Mouse (Mus musculus) CH12.LX (cell line): Measurements from ENCODE around the gene Tekt3. TPM values are rescaled to one million over a fixed set of nuclear protein-coding genes. Genes with fewer than 3 reads are reported as not detected.

Experiments
- DNase-seq: peaks from one replicate; pipeline ENCODE4 v3.0.0-alpha.2; 2013; ENCODE audit errors: extremely low read depth
- H3K27ac ChIP-seq: 2 replicates; pipeline ENCODE4 v1.5.1; 2012; ENCODE audit warnings: low read depth, mild to moderate bottlenecking, control low read depth, moderate library complexity; ENCODE audit not compliant: insufficient read depth
- H3K27me3 ChIP-seq: replicated peaks from 2 replicates; pipeline ENCODE3; 2012; ENCODE audit warnings: inconsistent platforms
- H3K36me3 ChIP-seq, 2 experiments: replicated peaks in 1 of 2; 2 replicates each; pipeline versions ENCODE3 to v1.6.1; 2012; ENCODE audit warnings: inconsistent platforms in 1 of 2, low read length in 1 of 2, mild to moderate bottlenecking in 1 of 2, mixed read lengths in 1 of 2, moderate library complexity in 1 of 2; ENCODE audit not compliant: control insufficient read depth in 1 of 2, insufficient read depth in 1 of 2
- H3K4me1 ChIP-seq, 2 experiments: 2 replicates each; pipeline ENCODE4 v1.6.1; 2012; ENCODE audit warnings: inconsistent platforms in 1 of 2, moderate library complexity in 1 of 2; ENCODE audit not compliant: insufficient read depth in 2 of 2, control insufficient read depth in 1 of 2
- H3K4me2 ChIP-seq: 2 replicates; pipeline ENCODE4 v1.6.1; 2012; ENCODE audit warnings: low read depth, mild to moderate bottlenecking, control low read depth; ENCODE audit not compliant: poor library complexity, insufficient read depth, severe bottlenecking
- H3K4me3 ChIP-seq, 3 experiments: fragments of 150-350 bp in 1 of 3; sonication (generic) in 1 of 3; replicated peaks in 1 of 3; 2 replicates each; pipeline versions ENCODE3 to v1.5.1; 2011 to 2012; ENCODE audit warnings: low read depth in 2 of 3, low read length in 2 of 3, mild to moderate bottlenecking in 2 of 3, moderate library complexity in 2 of 3, control low read depth in 1 of 3, improper control_type of control experiment in 1 of 3, inconsistent platforms in 1 of 3, mixed read lengths in 1 of 3; ENCODE audit not compliant: poor library complexity in 1 of 3
- H3K79me2 ChIP-seq: replicated peaks from 2 replicates; pipeline ENCODE4 v1.6.1; 2012; ENCODE audit warnings: mild to moderate bottlenecking, moderate library complexity; ENCODE audit not compliant: control insufficient read depth, poor library complexity, insufficient read depth, severe bottlenecking; ENCODE audit errors: extremely low read depth
- H3K9ac ChIP-seq: 2 replicates; pipeline ENCODE4 v1.6.1; 2012; ENCODE audit warnings: low read depth, mild to moderate bottlenecking, control low read depth, moderate library complexity; ENCODE audit not compliant: insufficient read depth
- H3K9me3 ChIP-seq: replicated peaks from 2 replicates; pipeline ENCODE3; 2012; ENCODE audit warnings: low read length, inconsistent platforms, mixed read lengths
- BHLHE40 ChIP-seq: IDR thresholded peaks from 2 replicates; pipeline ENCODE4 v1.6.1; 2011; ENCODE audit warnings: mild to moderate bottlenecking, low read depth, low read length, improper control_type of control experiment
- CTCF ChIP-seq, 2 experiments: IDR thresholded peaks in 1 of 2; conservative IDR thresholded peaks in 1 of 2; 2 replicates each; pipeline ENCODE4 v1.5.1; 2011 to 2012; ENCODE audit warnings: low read depth in 2 of 2, low read length in 2 of 2, improper control_type of control experiment in 1 of 2, inconsistent platforms in 1 of 2, mild to moderate bottlenecking in 1 of 2, moderate library complexity in 1 of 2
- HCFC1 ChIP-seq: IDR thresholded peaks from 2 replicates; pipeline ENCODE4 v1.6.1; 2012; ENCODE audit warnings: low read depth, mild to moderate bottlenecking, inconsistent platforms, low read length, improper control_type of control experiment
- JUND ChIP-seq: conservative IDR thresholded peaks from 2 replicates; pipeline ENCODE4 v1.6.1; 2011; ENCODE audit warnings: low read depth, low read length, improper control_type of control experiment
- KAT2A ChIP-seq: IDR thresholded peaks from 2 replicates; pipeline ENCODE4 v1.6.1; 2012; ENCODE audit warnings: low read length, improper control_type of control experiment, inconsistent platforms; ENCODE audit not compliant: insufficient replicate concordance
- MAZ ChIP-seq: IDR thresholded peaks from 2 replicates; pipeline ENCODE4 v1.6.1; 2012; ENCODE audit warnings: low read depth, mild to moderate bottlenecking, inconsistent platforms, low read length, improper control_type of control experiment, moderate library complexity
- MEF2A ChIP-seq: IDR thresholded peaks from 2 replicates; pipeline ENCODE4 v1.6.1; 2014; ENCODE audit warnings: low read depth, mild to moderate bottlenecking, inconsistent platforms, low read length, improper control_type of control experiment, borderline replicate concordance
- MXI1 ChIP-seq: IDR thresholded peaks from 2 replicates; pipeline ENCODE4 v1.6.1; 2011; ENCODE audit warnings: mild to moderate bottlenecking, low read depth, low read length, improper control_type of control experiment
- MYC ChIP-seq: IDR thresholded peaks from 2 replicates; pipeline ENCODE4 v1.6.1; 2011; ENCODE audit warnings: low read depth, mild to moderate bottlenecking, improper control_type of control experiment, low read length
- NELFE ChIP-seq: IDR thresholded peaks from 2 replicates; pipeline ENCODE4 v1.6.1; 2011; ENCODE audit warnings: low read depth, low read length, improper control_type of control experiment
- POLR2A ChIP-seq: IDR thresholded peaks from 2 replicates; pipeline ENCODE4 v1.6.1; 2011; ENCODE audit warnings: low read depth, mild to moderate bottlenecking, improper control_type of control experiment, low read length
- POLR2AphosphoS2 ChIP-seq: IDR thresholded peaks from 2 replicates; pipeline ENCODE4 v1.6.1; 2011; ENCODE audit warnings: low read depth, low read length, improper control_type of control experiment
- SMC3 ChIP-seq: IDR thresholded peaks from 2 replicates; pipeline ENCODE4 v1.6.1; 2011; ENCODE audit warnings: low read depth, low read length, improper control_type of control experiment
- TBP ChIP-seq: conservative IDR thresholded peaks from 2 replicates; pipeline ENCODE4 v1.6.1; 2011; ENCODE audit warnings: low read depth, low read length, improper control_type of control experiment
- USF1 ChIP-seq: IDR thresholded peaks from 2 replicates; pipeline ENCODE4 v1.6.1; 2014; ENCODE audit warnings: low read depth, mild to moderate bottlenecking, inconsistent platforms, low read length, improper control_type of control experiment
- USF2 ChIP-seq: conservative IDR thresholded peaks from 2 replicates; pipeline ENCODE4 v1.6.1; 2011; ENCODE audit warnings: low read depth, low read length, improper control_type of control experiment
- ZKSCAN1 ChIP-seq: IDR thresholded peaks from 2 replicates; pipeline ENCODE4 v1.6.1; 2012; ENCODE audit warnings: low read depth, inconsistent platforms, low read length, improper control_type of control experiment, borderline replicate concordance
- ZMIZ1 ChIP-seq: IDR thresholded peaks from 2 replicates; pipeline ENCODE4 v1.6.1; 2012; ENCODE audit warnings: low read depth, mild to moderate bottlenecking, inconsistent platforms, low read length, improper control_type of control experiment
- ZNF384 ChIP-seq: IDR thresholded peaks from 2 replicates; pipeline ENCODE4 v1.6.1; 2012; ENCODE audit warnings: low read depth, low read length, improper control_type of control experiment, inconsistent platforms
- dilution Hi-C: fragments of 300-500 bp; cut with MboI; formaldehyde crosslinking; loops from 2 replicates; pipeline ENCODE4 v1.14.3; 2020; ENCODE audit warnings: low sequenced_read_pairs; ENCODE audit not compliant: extremely low pct_unique_long_range_greater_than_20kb, extremely low pct_ligation_motif_present
- in situ Hi-C: fragments of 300-500 bp; cut with MboI; formaldehyde crosslinking; loops from 3 replicates; pipeline ENCODE4 v1.14.3; 2019; ENCODE audit warnings: low sequenced_read_pairs, low pct_ligation_motif_present, low pct_unique_long_range_greater_than_20kb, mixed read lengths
- polyA plus RNA-seq: library from polyadenylated mRNA; unstranded; fragments of >175 nt; gene quantifications from 2 replicates; pipeline ENCODE4 v1.2.1, GENCODE M21; 2012; ENCODE audit warnings: low read depth; ENCODE audit not compliant: insufficient read length
- total RNA-seq, 2 experiments: library from RNA; depleted of rRNA; stranded (reverse); fragments of 300-350 nt in 1 of 2; fragments of >200 nt in 1 of 2; gene quantifications; 2 replicates each; pipeline ENCODE4 v1.2.3; 2012 to 2014

Tekt3 gene
- total RNA-seq (2012; rRNA removed) (not detected in 2 replicates), total RNA-seq (2014; rRNA removed) (not detected in 2 replicates), polyA plus RNA-seq (not detected in 2 replicates)

DNA sequence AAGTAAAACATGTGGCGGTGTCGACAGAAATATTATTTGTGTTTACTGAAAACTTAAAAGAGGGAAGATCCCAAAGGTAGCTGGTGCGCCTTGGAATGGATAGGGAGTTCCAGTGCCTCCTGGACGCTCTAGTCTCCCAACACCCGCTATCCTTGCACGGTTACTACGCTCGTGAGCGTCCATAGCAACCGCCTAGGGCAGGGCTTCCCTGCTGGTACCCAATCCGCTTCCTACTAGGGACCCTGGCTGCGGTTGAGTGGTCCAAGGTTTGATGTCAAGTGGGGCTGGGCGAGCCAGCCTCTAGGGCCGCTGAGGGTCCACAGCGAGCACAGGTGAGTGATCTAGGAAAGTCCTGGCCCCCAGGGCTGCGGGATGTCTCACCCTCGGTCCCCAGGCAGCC lies at the start of gene Tekt3:
Tekt3 (plus strand) TSS at position 209 of the 400 bp plus-strand sequence.
- dilution Hi-C loops (no loop called here), in situ Hi-C loops (no loop called here)
- H3K4me1 ChIP-seq, result peaks cover 0 to 17% of the 10 kb centered on the region in 2 experiments; a peak in 2 of 4 replicates
- no peak for DNase-seq
- no peak for TF ChIP-seq BHLHE40
- no peak for TF ChIP-seq MAZ
- TF ChIP-seq TBP, result no peak
- TF ChIP-seq ZNF384, result no peak
- no peak for TF ChIP-seq USF2
- TF ChIP-seq HCFC1, result no peak
- TF ChIP-seq ZMIZ1, result no peak
- no peak for TF ChIP-seq CTCF (conservative IDR thresholded peaks at IDR 0.05 in 1 of 2, IDR thresholded peaks at IDR 0.05 in 1 of 2; ENCODE audit: low read depth in 2 of 2, low read length in 2 of 2)
- TF ChIP-seq SMC3, result no peak
- TF ChIP-seq KAT2A, result no peak
- TF ChIP-seq ZKSCAN1, result no peak
- no peak for TF ChIP-seq USF1
- TF ChIP-seq POLR2A, result no peak
- TF ChIP-seq POLR2AphosphoS2, result no peak
- TF ChIP-seq JUND, result no peak
- no peak for TF ChIP-seq MXI1
- no peaks in the 10 kb centered on the region for H3K27me3 ChIP-seq
- no peak within 1 kb of the TSS for H3K27ac ChIP-seq
- no peaks in the 10 kb centered on the region for H3K79me2 ChIP-seq
- no peaks in the 10 kb centered on the region for H3K9me3 ChIP-seq
- H3K36me3 ChIP-seq, result no peaks in the 10 kb centered on the region
- no peak within 1 kb of the TSS for H3K9ac ChIP-seq
- H3K4me2 ChIP-seq, result no peak within 1 kb of the TSS
- H3K4me3 ChIP-seq, result no peak within 1 kb of the TSS

DNA sequence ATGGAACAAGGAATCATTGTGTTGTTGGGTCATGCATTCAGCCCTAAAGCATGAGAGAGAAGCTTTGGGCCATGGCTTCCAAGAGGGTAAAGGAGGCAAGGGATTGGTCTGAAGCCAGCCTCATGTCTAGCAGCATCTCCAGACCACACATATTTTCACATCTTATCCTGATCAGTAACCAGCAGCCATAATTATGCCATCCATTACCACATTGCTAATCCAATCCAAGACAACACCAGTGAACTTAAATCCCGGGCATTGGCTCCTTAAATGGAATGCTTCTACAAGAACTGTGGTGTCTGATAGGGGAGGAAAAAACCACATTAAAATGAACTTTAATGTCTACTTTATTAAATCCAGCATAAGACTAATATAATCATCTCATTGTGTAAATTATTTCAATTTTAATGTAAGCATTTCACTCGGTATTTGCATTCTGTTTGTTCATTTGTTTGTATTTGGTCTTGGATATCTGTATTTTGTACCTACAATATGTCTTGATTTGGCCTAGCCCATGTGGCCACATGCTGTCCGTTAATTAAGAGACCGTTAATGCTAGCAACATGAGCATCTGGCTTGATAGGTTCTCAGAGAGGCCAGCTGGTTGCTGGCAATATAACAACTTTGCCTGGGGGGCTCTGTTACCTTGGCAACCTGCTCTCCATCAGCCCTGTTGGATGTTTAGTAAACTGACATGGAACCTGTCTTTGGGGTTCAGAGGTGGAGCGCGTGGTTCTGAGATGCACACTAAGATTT lies 43.9 kb upstream of the Tekt3 start:
- H3K4me3 ChIP-seq, result no peak overlapping the region
- H3K36me3 ChIP-seq, result no peaks in the 10 kb centered on the region
- H3K27ac ChIP-seq, result no peak overlapping the region
- TF ChIP-seq SMC3 (no peak), MEF2A (no peak), NELFE (no peak), MYC (no peak)
- TF ChIP-seq, all 38 proteins: peak for 0
- DNase-seq, result no peak
- H3K4me2 ChIP-seq, result no peak overlapping the region
- H3K27me3 ChIP-seq, result no peaks in the 10 kb centered on the region
- H3K9ac ChIP-seq, result no peak overlapping the region
- dilution Hi-C loops, result no loop called here
- in situ Hi-C loops, result no loop called here
- no peaks in the 10 kb centered on the region for H3K9me3 ChIP-seq
- H3K79me2 ChIP-seq, result no peaks in the 10 kb centered on the region
- peaks cover 2 to 36% of the 10 kb centered on the region in 2 experiments; a peak in 3 of 4 replicates for H3K4me1 ChIP-seq
